Mouse (Mus musculus): Measurements from ENCODE around the gene Slc36a1. TPM values are rescaled to one million over a fixed set of nuclear protein-coding genes. Genes with fewer than 3 reads are reported as not detected.
A peak's percentile ranks its signal among the peaks of the same experiment; 100 is the strongest.

The Slc36a1 gene
- polyA plus RNA-seq, 1 experiment from 2014 or later = 4.3 TPM

GRCm38 (mm10) chr11:55218473-55218872 lies 14.3 kb downstream of the Slc36a1 start:
- Histone ChIP-seq H3K9me3 (ENCODE audit: control insufficient read depth) (no peaks in the 10 kb centered on the region), H3K36me3 (ENCODE audit: control insufficient read depth, insufficient read depth) (peaks cover 42% of the 10 kb centered on the region), H3K4me3 (ENCODE audit: low read depth, low read length) (no peak overlapping the region), H3K27ac (ENCODE audit: low read depth, low read length) (peak overlapping the region; percentile 60; the same call in 1 of the 2 replicates), H3K4me2 (replicated peaks; ENCODE audit: low read depth) (no peak overlapping the region), H3K27me3 (replicated peaks; ENCODE audit: control insufficient read depth, insufficient read depth, low read length) (no peaks in the 10 kb centered on the region), H3K4me1 (replicated peaks; ENCODE audit: control insufficient read depth, insufficient read depth, low read length) (0 out of 2 replicates have a peak, but pooled peaks cover 7% of the 10 kb centered on the region), H3K9ac (ENCODE audit: low read depth, low read length) (no peak overlapping the region)
- TF ChIP-seq CTCF (IDR thresholded peaks at IDR 0.05; ENCODE audit: low read depth) = no peak
- ATAC-seq = no peak
- WGBS = 68% methylated on average over 3 of the region's 3 CpGs

GRCm38 (mm10) chr11:55221306-55221705 lies 17.2 kb downstream of the Slc36a1 start:
- 95% methylated on average over 7 of the region's 7 CpGs for WGBS
- Histone ChIP-seq H3K27me3 (replicated peaks; ENCODE audit: control insufficient read depth, insufficient read depth, low read length) (no peaks in the 10 kb centered on the region), H3K36me3 (ENCODE audit: control insufficient read depth, insufficient read depth) (peaks cover 68% of the 10 kb centered on the region), H3K4me1 (replicated peaks; ENCODE audit: control insufficient read depth, insufficient read depth, low read length) (no peaks in the 10 kb centered on the region), H3K4me3 (ENCODE audit: low read depth, low read length) (no peak overlapping the region), H3K9me3 (ENCODE audit: control insufficient read depth) (no peaks in the 10 kb centered on the region), H3K9ac (ENCODE audit: low read depth, low read length) (no peak overlapping the region), H3K27ac (ENCODE audit: low read depth, low read length) (no peak overlapping the region), H3K4me2 (replicated peaks; ENCODE audit: low read depth) (no peak overlapping the region)
- ATAC-seq = no peak
- TF ChIP-seq CTCF (IDR thresholded peaks at IDR 0.05; ENCODE audit: low read depth) = no peak

GRCm38 (mm10) chr11:55231034-55231433 lies 26.9 kb downstream of the Slc36a1 start:
- Histone ChIP-seq H3K36me3 (ENCODE audit: control insufficient read depth, insufficient read depth) (peaks cover 45% of the 10 kb centered on the region), H3K27me3 (replicated peaks; ENCODE audit: control insufficient read depth, insufficient read depth, low read length) (no peaks in the 10 kb centered on the region), H3K4me3 (ENCODE audit: low read depth, low read length) (no peak overlapping the region), H3K4me2 (replicated peaks; ENCODE audit: low read depth) (no peak overlapping the region), H3K9me3 (ENCODE audit: control insufficient read depth) (no peaks in the 10 kb centered on the region), H3K9ac (ENCODE audit: low read depth, low read length) (no peak overlapping the region), H3K27ac (ENCODE audit: low read depth, low read length) (no peak overlapping the region), H3K4me1 (replicated peaks; ENCODE audit: control insufficient read depth, insufficient read depth, low read length) (no peaks in the 10 kb centered on the region)
- 95% methylated on average over 6 of the region's 6 CpGs for WGBS
- TF ChIP-seq CTCF (IDR thresholded peaks at IDR 0.05; ENCODE audit: low read depth) = no peak
- ATAC-seq = no peak

- H3K9me3 ChIP-seq (ENCODE audit: control insufficient read depth) = no peaks in the 10 kb centered on the region
- no peaks in the 10 kb centered on the region for H3K27me3 ChIP-seq (replicated peaks; ENCODE audit: control insufficient read depth, insufficient read depth, low read length)
- H3K9ac ChIP-seq (ENCODE audit: low read depth, low read length) = no peak overlapping the region
- TF ChIP-seq CTCF (IDR thresholded peaks at IDR 0.05; ENCODE audit: low read depth) = no peak
- 86% methylated on average over 7 of the region's 7 CpGs for WGBS
- H3K27ac ChIP-seq (ENCODE audit: low read depth, low read length) = no peak overlapping the region
- H3K4me3 ChIP-seq (ENCODE audit: low read depth, low read length) = no peak overlapping the region
- ATAC-seq = no peak
- no peaks in the 10 kb centered on the region for H3K4me1 ChIP-seq (replicated peaks; ENCODE audit: control insufficient read depth, insufficient read depth, low read length)
- H3K36me3 ChIP-seq (ENCODE audit: control insufficient read depth, insufficient read depth) = peaks cover 32% of the 10 kb centered on the region
- no peak overlapping the region for H3K4me2 ChIP-seq (replicated peaks; ENCODE audit: low read depth)
Observed at GRCm38 (mm10) chr11:55234288-55234687, 30.1 kb downstream of the Slc36a1 start.

- Histone ChIP-seq H3K4me2 (replicated peaks; ENCODE audit: low read depth) (no peak overlapping the region), H3K36me3 (ENCODE audit: control insufficient read depth, insufficient read depth) (peaks cover 32% of the 10 kb centered on the region), H3K9me3 (ENCODE audit: control insufficient read depth) (no peaks in the 10 kb centered on the region), H3K4me3 (ENCODE audit: low read depth, low read length) (no peak overlapping the region), H3K4me1 (replicated peaks; ENCODE audit: control insufficient read depth, insufficient read depth, low read length) (no peaks in the 10 kb centered on the region), H3K9ac (ENCODE audit: low read depth, low read length) (no peak overlapping the region), H3K27ac (ENCODE audit: low read depth, low read length) (no peak overlapping the region), H3K27me3 (replicated peaks; ENCODE audit: control insufficient read depth, insufficient read depth, low read length) (no peaks in the 10 kb centered on the region)
- TF ChIP-seq CTCF (IDR thresholded peaks at IDR 0.05; ENCODE audit: low read depth) = no peak
- WGBS = 83% methylated on average over 4 of the region's 4 CpGs
- no peak for ATAC-seq
Observed at GRCm38 (mm10) chr11:55234791-55235190, 30.6 kb downstream of the Slc36a1 start.

- 69% methylated on average over 1 of the region's 1 CpGs for WGBS
- no peak overlapping the region for H3K9ac ChIP-seq (ENCODE audit: low read depth, low read length)
- H3K27ac ChIP-seq (ENCODE audit: low read depth, low read length) = no peak overlapping the region
- ATAC-seq = no peak
- H3K4me3 ChIP-seq (ENCODE audit: low read depth, low read length) = no peak overlapping the region
- no peaks in the 10 kb centered on the region for H3K27me3 ChIP-seq (replicated peaks; ENCODE audit: control insufficient read depth, insufficient read depth, low read length)
- peaks cover 25% of the 10 kb centered on the region; the same call in 1 of the 2 replicates for H3K36me3 ChIP-seq (ENCODE audit: control insufficient read depth, insufficient read depth)
- H3K4me1 ChIP-seq (replicated peaks; ENCODE audit: control insufficient read depth, insufficient read depth, low read length) = no peaks in the 10 kb centered on the region
- no peak overlapping the region for H3K4me2 ChIP-seq (replicated peaks; ENCODE audit: low read depth)
- no peak for TF ChIP-seq CTCF (IDR thresholded peaks at IDR 0.05; ENCODE audit: low read depth)
- H3K9me3 ChIP-seq (ENCODE audit: control insufficient read depth) = no peaks in the 10 kb centered on the region
Observed at GRCm38 (mm10) chr11:55236815-55237214, 32.7 kb downstream of the Slc36a1 start.

- no peak for ATAC-seq
- no peaks in the 10 kb centered on the region for H3K9me3 ChIP-seq (ENCODE audit: control insufficient read depth)
- no peak overlapping the region for H3K9ac ChIP-seq (ENCODE audit: low read depth, low read length)
- H3K4me3 ChIP-seq (ENCODE audit: low read depth, low read length) = no peak overlapping the region
- no peak overlapping the region for H3K27ac ChIP-seq (ENCODE audit: low read depth, low read length)
- no peak overlapping the region for H3K4me2 ChIP-seq (replicated peaks; ENCODE audit: low read depth)
- no peaks in the 10 kb centered on the region for H3K4me1 ChIP-seq (replicated peaks; ENCODE audit: control insufficient read depth, insufficient read depth, low read length)
- no peak for TF ChIP-seq CTCF (IDR thresholded peaks at IDR 0.05; ENCODE audit: low read depth)
- no peaks in the 10 kb centered on the region for H3K27me3 ChIP-seq (replicated peaks; ENCODE audit: control insufficient read depth, insufficient read depth, low read length)
- WGBS = 59% methylated on average over 3 of the region's 3 CpGs
- peaks cover 3% of the 10 kb centered on the region; the same call in 1 of the 2 replicates for H3K36me3 ChIP-seq (ENCODE audit: control insufficient read depth, insufficient read depth)
Observed at GRCm38 (mm10) chr11:55239496-55239895, 35.3 kb downstream of the Slc36a1 start.

All from intestine, postnatal 0 days (tissue).